Mouse (Mus musculus): Measurements from ENCODE around the gene Melk. TPM values are rescaled to one million over a fixed set of nuclear protein-coding genes. Genes with fewer than 3 reads are reported as not detected.
A peak's percentile ranks its signal among the peaks of the same experiment; 100 is the strongest.

Melk gene
- total RNA-seq, 2 experiments from 2014 or later = not detected

DNA sequence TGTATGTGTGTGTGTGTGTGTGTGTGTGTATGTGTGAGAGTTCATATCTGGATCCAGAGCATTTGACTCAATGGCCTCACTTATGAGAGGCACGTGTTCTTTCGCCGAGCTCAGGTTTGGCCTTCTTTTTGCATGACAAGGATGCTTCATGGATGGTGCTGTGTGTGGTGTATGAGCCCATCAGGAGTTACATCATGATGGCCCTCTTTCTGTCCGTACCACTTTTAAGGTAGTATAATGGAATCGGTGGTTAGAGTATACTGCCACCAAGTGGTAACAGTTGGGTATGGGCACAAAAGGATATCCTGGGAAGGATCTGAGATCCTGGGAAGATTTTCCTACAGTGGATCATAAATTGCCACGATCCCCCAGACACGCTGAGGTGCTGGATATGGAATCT lies 8.1 kb upstream of the Melk start:
- Histone ChIP-seq H3K4me3 (no peak overlapping the region), H3K27ac (no peak overlapping the region)
- DNase-seq = no peak
- intact Hi-C loops (cut with DNase I) = loop anchor here (1.0 to 10.0 kb wide), 2 partner anchors 119 to 228 kb away; no protein-coding TSS in a partner anchor
- TF ChIP-seq CTCF (IDR thresholded peaks at IDR 0.05) = peak; percentile 89

DNA sequence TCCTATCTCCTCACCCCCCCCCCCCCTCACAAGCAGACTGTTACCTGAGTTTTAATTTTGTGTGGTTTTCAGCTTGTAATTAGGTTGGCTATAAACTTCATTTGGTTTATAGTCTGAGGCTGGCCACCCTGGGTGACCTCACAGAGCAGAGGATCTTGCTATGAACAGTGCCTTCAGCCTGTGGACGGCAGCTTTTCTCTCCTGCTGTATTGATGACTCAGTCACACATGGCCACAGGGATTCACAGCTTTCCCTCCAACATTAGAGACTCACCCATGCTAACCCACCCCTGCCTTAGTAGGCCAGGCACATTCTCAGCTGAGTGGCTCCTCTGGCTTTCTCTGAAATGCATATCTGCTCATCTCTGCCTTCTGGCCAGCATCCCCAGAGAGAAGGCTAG lies 4.8 kb upstream of the Melk start:
- Histone ChIP-seq H3K27ac (no peak overlapping the region), H3K4me3 (no peak overlapping the region)
- TF ChIP-seq CTCF (IDR thresholded peaks at IDR 0.05) = no peak
- DNase-seq = no peak
- intact Hi-C loops (cut with DNase I) = loop anchor here (10.0 kb wide), 1 partner anchor 231 kb away; no protein-coding TSS in a partner anchor

DNA sequence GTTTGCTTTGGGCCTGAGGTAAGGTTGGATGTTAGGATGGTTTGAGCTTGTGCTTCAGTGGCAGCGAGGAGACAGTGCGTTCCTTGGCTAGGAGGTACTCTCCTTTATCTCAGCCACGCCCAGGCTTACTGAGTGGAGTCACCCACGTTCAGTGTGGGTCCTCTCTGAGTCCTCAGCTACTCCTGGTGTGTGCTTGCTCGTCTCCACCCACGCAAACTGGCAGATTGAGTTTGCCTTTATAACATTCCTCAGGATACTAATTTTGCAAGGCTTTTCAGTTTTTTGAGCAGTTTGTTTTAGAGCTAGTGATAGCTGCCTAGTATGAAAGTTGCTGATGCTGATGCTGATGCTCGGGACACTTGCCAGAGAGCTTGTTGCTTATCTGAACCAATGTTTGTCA lies 5.9 kb downstream of the Melk start:
- Histone ChIP-seq H3K4me3 (no peak overlapping the region), H3K27ac (no peak overlapping the region)
- no peak for DNase-seq
- TF ChIP-seq CTCF (IDR thresholded peaks at IDR 0.05) = no peak
- intact Hi-C loops (cut with DNase I) = no loop called here

GRCm38 (mm10) chr4:44310429-44310828 lies 9.8 kb downstream of the Melk start:
- no peak for TF ChIP-seq CTCF (IDR thresholded peaks at IDR 0.05)
- intact Hi-C loops (cut with DNase I) = no loop called here
- DNase-seq = no peak
- no peak overlapping the region for H3K4me3 ChIP-seq
- no peak overlapping the region for H3K27ac ChIP-seq

GRCm38 (mm10) chr4:44310911-44311310 lies 10.2 kb downstream of the Melk start:
- Histone ChIP-seq H3K4me3 (no peak overlapping the region), H3K27ac (no peak overlapping the region)
- DNase-seq = no peak
- intact Hi-C loops (cut with DNase I) = no loop called here
- TF ChIP-seq CTCF (IDR thresholded peaks at IDR 0.05) = no peak

DNA sequence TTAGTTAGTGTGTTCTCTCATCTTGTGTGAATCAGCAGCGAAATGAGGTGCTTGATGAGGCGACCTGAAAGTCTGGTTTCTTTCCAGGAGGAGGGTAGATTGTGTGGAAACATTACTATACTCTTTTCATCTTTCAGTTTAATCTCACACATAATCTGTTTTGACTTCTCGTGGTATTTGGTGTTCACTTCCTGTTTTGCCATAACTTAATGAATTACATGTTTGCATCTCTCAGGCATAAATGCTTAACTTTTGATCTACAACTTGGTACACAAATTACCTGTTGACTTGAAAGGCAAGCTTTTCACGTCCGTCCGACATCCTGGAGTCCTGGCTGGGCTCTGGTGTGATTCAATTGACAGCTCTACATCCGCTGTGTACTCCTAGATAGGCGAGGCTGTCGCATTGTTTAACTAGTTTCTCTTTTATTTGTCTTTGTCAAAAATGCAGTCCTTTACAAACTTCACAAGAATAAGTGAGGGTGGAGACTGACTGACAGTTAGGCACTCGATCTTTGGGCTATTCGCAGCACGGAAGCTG lies 15.7 kb downstream of the Melk start:
- Histone ChIP-seq H3K4me3 (no peak overlapping the region), H3K27ac (no peak overlapping the region)
- TF ChIP-seq CTCF (IDR thresholded peaks at IDR 0.05) = no peak
- DNase-seq = no peak
- intact Hi-C loops (cut with DNase I) = no loop called here

DNA sequence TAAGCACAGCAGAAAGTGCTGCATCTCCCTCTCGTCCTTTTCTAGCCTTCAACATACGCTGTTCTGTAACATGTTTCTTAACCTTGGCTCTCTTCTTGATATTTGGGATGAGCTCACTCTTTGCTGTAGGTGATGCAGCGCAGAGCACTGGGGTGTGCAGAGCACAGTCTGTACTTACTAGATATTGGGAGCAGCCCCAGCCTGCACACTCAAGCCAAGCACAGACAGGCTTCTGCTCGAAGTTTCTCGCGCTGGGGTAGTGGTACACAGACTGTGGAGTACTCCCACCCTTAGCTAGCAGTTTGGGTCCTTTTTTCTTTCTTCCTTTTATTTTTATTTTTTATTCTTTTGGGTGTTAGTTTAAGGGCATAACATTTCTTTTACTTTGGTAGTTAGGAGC lies 19.8 kb downstream of the Melk start:
- H3K27ac ChIP-seq = no peak overlapping the region
- no peak for TF ChIP-seq CTCF (IDR thresholded peaks at IDR 0.05)
- intact Hi-C loops (cut with DNase I) = no loop called here
- no peak overlapping the region for H3K4me3 ChIP-seq
- DNase-seq = no peak

- no peak for TF ChIP-seq CTCF (IDR thresholded peaks at IDR 0.05)
- intact Hi-C loops (cut with DNase I) = no loop called here
- no peak for DNase-seq
- Histone ChIP-seq H3K27ac (no peak overlapping the region), H3K4me3 (no peak overlapping the region)
Observed at GRCm38 (mm10) chr4:44322124-44322523, 21.4 kb downstream of the Melk start.

DNA sequence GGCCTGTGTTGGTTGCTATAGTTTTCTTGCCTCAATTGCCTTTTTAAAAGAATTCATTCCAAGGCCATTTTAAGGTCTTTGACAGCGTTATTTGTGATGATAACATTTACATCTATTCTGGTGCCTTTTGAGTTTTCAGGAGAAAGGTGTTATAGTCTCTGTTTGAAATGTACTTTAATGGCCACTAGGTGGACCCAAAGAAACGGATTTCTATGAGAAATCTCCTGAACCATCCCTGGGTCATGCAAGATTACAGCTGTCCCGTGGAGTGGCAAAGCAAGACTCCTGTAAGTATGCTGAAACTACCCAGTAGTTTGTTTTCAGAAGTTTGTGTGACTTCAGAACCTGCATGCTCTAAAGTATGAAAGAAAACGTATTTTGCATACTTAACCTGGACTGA lies 24.8 kb downstream of the Melk start:
- TF ChIP-seq CTCF (IDR thresholded peaks at IDR 0.05) = peak; percentile 43
- no peak overlapping the region for H3K4me3 ChIP-seq
- no peak for DNase-seq
- no peak overlapping the region for H3K27ac ChIP-seq
- intact Hi-C loops (cut with DNase I) = no loop called here

GRCm38 (mm10) chr4:44326721-44327120 lies 26.0 kb downstream of the Melk start:
- no peak for TF ChIP-seq CTCF (IDR thresholded peaks at IDR 0.05)
- intact Hi-C loops (cut with DNase I) = no loop called here
- no peak overlapping the region for H3K4me3 ChIP-seq
- DNase-seq = no peak
- no peak overlapping the region for H3K27ac ChIP-seq

DNA sequence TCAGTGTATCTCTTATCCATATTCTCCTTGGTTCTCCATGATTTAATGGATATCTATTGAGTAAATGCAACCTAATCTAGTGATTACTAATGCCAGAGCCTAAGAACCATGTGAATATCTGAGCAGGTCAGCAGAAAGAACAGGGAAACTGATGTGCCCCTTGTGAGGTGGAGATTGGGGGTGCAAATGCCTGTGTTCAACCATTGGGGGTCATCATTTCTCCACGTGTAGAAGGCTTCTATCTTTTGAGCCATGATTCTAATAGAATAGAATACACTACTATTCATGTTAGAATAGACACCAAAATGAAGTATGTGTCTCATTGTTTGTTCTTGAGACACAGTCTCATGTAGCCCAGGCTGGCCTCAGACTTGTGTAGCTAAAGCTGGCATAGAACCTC lies 27.3 kb downstream of the Melk start:
- intact Hi-C loops (cut with DNase I) = no loop called here

DNA sequence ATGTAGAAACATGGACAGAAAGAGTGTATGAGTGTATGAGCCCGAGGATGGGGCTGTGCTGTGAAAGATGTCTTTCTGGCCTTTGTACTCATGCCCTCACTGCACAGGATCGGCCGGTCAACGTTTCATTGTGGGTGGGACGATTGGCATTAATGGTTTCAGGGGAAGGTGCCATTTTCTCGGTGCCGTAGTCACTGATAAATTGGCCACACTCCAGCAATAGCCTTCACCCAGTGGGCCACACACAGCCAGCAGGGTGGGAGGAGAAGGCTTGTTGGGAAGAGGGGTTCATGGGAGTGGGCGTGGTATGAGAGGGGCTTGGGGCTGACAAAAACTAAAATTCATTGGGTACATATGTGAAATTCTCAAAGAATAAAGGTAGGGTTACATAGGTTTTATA lies 34.3 kb downstream of the Melk start:
- intact Hi-C loops (cut with DNase I) = no loop called here
- no peak for DNase-seq
- no peak overlapping the region for H3K27ac ChIP-seq
- TF ChIP-seq CTCF (IDR thresholded peaks at IDR 0.05) = no peak
- H3K4me3 ChIP-seq = no peak overlapping the region

More for the DNA sequence above, 27.3 kb downstream of the Melk start:
- no peak for TF ChIP-seq CTCF (IDR thresholded peaks at IDR 0.05)
- no peak overlapping the region for H3K4me3 ChIP-seq
- DNase-seq = no peak
- no peak overlapping the region for H3K27ac ChIP-seq

DNA sequence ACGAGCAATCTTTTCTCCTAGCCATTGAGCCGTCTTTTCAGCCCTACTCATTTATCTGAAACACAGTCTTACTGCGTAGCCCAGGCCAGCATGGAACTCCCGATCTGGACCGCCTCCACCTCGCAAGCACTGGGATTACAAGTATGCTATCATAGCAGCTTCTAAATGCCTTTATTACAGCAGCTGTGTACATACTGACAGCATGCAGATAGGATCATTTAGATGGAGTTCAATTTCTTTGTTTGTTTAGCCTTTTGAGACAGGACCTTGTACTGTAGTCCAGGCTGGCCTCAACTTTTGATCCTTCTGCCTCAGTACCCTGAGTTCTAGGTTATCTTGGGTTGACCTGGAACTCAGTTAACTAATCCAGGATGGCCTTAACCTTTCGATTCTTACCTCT lies 61.0 kb downstream of the Melk start:
- no peak overlapping the region for H3K4me3 ChIP-seq
- no peak for TF ChIP-seq CTCF (IDR thresholded peaks at IDR 0.05)
- DNase-seq = no peak
- intact Hi-C loops (cut with DNase I) = no loop called here
- H3K27ac ChIP-seq = no peak overlapping the region

GRCm38 (mm10) chr4:44363434-44364013 lies 62.8 kb downstream of the Melk start:
- no peak overlapping the region for H3K4me3 ChIP-seq
- TF ChIP-seq CTCF (IDR thresholded peaks at IDR 0.05) = no peak
- intact Hi-C loops (cut with DNase I) = no loop called here
- DNase-seq = no peak
- H3K27ac ChIP-seq = no peak overlapping the region

Measured in gastrocnemius, adult 2 months (tissue).